Mouse (Mus musculus) heart, adult 9 months (tissue): Measurements from ENCODE around the gene Nap1l1.
A peak's percentile ranks its signal among the peaks of the same experiment; 100 is the strongest.
"Not testable (repeated sequence)": the region's sequence is repeated elsewhere in the genome, so short reads cannot be mapped to it uniquely, and the experiment has no call there.

Experiments used
- DNase-seq, 2 experiments: peaks; one replicate each; pipeline ENCODE4 v3.0.0; 2022; ENCODE audit warnings: low spot score in 2 of 2

Gene Nap1l1

DNA sequence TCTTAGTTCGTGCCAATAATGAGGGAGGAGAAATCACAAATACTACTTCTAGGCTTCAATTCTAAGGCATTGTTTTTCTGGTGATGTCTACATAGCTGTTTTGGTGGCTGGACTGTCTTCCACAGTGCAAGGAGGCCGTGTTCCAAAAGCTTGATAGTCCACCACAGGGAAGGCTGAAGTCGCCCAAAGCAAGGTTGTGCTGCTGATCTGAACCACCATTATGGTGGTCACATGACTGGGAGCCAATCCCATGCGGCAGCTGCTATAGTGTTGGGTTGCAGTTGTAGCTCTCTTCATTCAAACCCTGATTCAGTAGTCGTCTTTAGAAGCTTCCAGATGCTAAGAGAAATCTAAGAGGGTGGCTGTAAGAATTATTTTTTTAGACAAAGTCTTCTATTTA, 6.6 kb downstream of the Nap1l1 start:
- no peak for DNase-seq

GRCm38 (mm10) chr10:111482654-111483053, 9.6 kb downstream of the Nap1l1 start:
- DNase-seq, result no peak

DNA sequence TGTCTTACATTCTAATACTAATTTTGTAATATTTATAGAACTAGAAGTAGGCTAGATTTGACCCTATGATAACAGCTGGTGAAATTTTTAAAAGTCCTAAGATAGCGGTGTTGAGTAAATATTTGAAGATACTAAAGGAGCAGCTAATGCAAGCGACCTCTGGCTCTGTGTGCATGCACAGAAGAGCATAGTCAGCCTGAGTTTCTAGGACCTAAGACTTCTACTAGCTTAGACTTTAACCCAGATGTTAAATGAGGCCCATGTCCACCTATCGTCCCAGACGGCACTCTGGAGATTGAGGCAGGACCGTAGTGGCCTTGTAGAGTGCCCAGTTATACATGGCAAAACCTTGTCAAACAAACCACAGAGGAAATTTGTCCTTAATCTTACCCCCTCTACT, 11.1 kb downstream of the Nap1l1 start:
- no peak for DNase-seq

DNA sequence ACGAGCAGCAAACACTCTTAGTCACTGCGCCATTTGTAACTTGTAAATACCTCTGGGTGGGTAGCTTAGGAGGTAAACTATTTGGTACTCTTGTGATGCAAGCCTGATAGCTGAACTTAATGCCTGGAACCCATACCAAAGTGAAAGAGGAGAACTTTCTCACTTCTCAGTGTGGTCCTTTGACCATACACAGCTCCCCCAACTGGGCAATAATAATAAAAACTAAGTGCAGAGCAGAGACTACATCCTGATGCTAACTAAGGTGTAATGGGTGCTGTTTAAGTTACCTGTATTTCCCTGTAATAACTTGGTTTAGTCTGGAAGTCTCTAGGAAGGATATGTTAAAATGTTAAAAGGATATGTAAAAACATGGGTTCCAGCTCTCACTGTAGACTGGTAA, 15.8 kb downstream of the Nap1l1 start:
- no peak for DNase-seq

GRCm38 (mm10) chr10:111490079-111490478, 17.1 kb downstream of the Nap1l1 start:
- not testable (repeated sequence) for DNase-seq

- DNase-seq, result no peak
Measured at GRCm38 (mm10) chr10:111495888-111496287, 22.9 kb downstream of the Nap1l1 start.

DNA sequence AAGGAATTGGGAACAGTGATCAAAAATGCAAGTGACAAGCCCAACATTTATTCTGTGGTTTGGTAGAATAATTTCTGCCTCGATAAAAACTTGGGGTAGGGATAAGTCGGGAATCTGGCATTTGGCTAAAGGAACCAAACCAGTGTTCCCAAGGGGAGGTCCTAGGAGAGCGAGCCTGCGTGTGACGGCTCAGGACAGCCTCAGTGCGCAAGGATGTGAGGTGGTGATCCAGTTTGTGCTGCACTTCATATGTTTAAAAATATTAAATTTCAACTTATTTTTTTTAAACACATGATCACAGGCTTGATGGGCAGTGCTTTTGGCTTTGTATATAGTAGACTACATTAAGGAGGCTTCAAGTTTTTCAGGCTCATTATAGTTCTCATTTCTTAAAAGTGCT, 26.9 kb downstream of the Nap1l1 start:
- DNase-seq, result no peak

GRCm38 (mm10) chr10:111503071-111503470, 30.0 kb downstream of the Nap1l1 start:
- DNase-seq, result peak; percentile 23 to 73

DNA sequence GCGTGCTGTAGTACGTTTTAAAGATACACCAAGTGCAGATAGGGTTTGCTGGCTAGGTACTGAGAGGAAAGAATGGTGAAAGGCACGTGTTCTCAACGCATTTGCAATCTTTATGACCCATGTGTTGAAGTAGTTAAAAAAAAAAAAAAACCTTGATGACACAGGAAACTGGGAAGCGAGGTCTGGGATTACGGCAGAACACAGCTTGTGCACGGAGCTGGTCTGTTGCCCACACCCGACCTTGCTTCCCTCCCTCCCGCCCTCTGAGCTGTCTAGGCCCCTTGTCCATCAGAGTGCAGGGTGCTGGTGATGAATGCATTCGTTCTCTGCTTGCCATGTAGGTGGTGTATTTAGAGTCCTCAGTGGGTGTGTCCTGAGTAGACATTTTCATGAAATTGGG, 30.7 kb downstream of the Nap1l1 start:
- DNase-seq, result no peak

- no peak for DNase-seq
Measured at GRCm38 (mm10) chr10:111504606-111505005, 31.6 kb downstream of the Nap1l1 start.

DNA sequence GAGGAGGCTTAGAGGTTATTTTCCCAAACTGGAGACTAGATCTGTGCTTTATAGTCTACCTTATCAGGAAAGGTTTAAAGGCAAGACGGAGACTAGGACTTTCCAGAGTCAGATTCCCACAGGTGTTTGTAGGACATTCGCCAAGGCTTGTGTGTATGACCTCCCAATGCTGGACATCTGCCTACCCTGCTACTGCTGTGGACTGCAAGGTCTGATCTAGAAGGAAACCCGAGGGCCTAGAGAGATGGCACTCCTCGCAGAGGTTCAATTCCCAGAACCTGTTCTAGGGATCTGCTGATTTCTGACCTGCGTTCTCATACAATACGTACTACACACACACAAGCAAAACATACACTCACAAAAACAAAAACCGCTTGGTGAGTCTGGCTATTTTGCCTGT, 32.4 kb downstream of the Nap1l1 start:
- DNase-seq, result no peak

- peak; percentile 95 to 97 for DNase-seq
Measured at GRCm38 (mm10) chr10:111506101-111506925, 33.3 kb downstream of the Nap1l1 start, which contains the start of gene Phlda1. Phlda1 (plus strand) TSS chr10:111506286.

- no peak for DNase-seq
Measured at GRCm38 (mm10) chr10:111506926-111507459, 34.0 kb downstream of the Nap1l1 start.

- DNase-seq, result peak; percentile 42 to 51
Measured at GRCm38 (mm10) chr10:111507460-111508211, 34.6 kb downstream of the Nap1l1 start.

GRCm38 (mm10) chr10:111508324-111509080, 35.5 kb downstream of the Nap1l1 start:
- DNase-seq, result no peak

DNA sequence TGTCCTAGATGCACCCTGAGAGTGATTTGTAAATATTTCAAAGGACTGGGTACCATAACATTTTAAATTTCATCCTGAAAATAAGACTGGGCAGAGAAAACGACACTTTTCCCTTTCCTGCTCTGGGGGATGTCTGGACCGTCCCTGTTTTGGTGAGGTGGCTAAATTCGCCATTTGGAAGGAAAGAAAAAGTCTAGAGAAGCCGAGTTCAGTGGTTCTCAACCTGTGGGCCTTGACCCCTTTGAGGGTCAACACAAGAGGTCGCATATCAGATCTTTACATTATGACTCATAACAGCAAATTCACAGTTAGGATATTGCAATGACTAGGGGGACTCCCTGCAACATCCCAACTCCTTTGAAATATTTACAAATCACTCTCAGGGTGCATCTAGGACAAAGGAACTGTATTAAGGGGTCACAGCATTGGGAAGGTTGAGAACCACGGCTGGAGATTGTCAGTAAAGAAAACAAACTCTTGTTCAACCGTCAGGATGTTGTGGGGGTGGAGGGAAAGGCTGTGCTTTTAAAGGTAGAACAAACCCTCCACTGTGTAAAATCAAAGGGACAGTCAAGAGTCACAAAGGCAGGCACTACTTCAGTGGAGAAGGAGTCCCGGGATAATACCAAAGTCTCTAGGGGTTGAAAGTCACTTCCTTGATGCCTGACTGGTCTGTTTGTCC, 36.2 kb downstream of the Nap1l1 start:
- DNase-seq, result no peak

DNA sequence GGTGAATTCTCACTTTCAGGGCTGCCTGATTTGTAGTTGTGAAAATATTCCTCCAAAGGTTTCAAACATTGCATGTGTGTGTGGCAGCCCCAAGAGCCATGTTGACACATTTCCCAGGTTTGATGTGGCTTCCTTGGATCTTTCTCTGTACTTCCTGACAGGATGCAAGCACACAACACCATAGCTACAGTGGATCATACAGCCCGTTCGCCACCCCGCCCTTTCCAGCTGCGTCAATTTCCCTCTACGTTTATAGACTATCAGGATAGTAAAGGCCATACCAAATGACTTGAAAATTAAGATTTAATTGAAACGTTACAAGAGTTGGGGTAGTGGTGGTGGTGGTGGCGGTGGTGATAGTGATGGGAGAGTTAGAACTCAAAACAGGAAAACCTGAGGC, 37.0 kb downstream of the Nap1l1 start:
- DNase-seq, result no peak

DNA sequence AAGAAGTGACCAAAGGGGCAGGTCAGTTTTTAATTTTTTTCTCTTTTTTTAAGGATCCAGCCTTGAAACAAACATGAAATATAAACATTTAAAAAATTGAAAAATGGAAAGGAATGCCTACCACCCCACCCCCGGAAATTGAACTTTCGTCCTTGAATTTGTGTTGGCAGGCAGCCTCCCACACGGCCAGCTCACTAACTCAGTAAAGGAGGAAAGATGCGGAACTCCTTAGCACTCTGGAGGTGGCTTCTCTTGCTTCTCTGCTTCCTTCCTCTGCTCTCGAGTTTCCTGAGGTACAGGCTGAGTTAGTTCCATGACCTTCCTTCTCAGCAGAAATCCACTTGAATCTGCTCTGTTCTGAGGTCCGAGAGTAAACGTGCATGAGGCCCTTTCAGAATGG, 37.8 kb downstream of the Nap1l1 start:
- no peak for DNase-seq

GRCm38 (mm10) chr10:111512036-111512568, 39.1 kb downstream of the Nap1l1 start:
- peak; percentile 20 to 51 for DNase-seq

DNA sequence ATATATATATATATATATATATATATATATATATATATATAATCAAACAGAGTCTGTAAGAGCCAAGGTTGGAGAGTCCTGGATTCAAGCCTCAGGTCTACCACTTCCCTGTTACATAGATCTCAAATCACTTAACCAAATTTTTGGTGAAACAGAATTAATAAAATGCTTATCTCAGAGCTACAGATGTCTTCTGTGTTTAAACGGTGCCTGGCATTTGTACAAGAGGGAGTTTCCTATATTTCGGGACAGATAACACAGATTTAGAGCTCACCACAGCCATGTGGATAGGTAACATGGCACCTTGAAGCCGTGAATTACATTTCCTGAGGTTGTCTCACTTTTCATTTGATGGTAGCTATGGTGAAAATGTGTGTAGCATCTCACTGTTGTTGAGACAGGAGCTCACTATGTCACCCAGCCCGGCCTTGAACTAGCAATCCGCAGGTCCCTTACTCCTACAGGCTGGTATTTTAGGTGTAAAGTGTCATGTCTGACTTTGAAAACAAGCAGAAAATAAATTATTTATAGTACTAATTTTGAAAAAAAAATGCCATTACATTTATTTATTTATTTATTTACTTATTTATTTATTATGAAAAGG, 41.4 kb downstream of the Nap1l1 start:
- DNase-seq, result no peak
